Mouse (Mus musculus) midbrain, embryonic 14.5 days (tissue): ENCODE results near the gene Katnbl1. TPM values are rescaled to one million over a fixed set of nuclear protein-coding genes. Genes with fewer than 3 reads are reported as not detected.

Experiments
- ATAC-seq: fragments of 200-750 bp; cut with Nextera tagmentation; 2 replicates; pipeline ENCODE4 v1.8.0; 2017; ENCODE audit warnings: moderate number of reproducible peaks, moderate library complexity; ENCODE audit not compliant: low FRiP score, low TSS enrichment
- DNase-seq: peaks from one replicate; pipeline ENCODE4 v3.0.0-alpha.2; 2015
- H3K27ac ChIP-seq: fragments of 300-500 bp; sonication (generic); replicated peaks from 2 replicates; pipeline ENCODE4 v1.5.1; 2014; ENCODE audit warnings: mild to moderate bottlenecking, low read depth, low read length, moderate library complexity
- H3K27me3 ChIP-seq: fragments of 300-500 bp; sonication (generic); 2 replicates; pipeline ENCODE4 v1.6.1; 2014; ENCODE audit warnings: low read length, control low read depth, mixed read lengths; ENCODE audit not compliant: control insufficient read depth, insufficient read depth
- H3K36me3 ChIP-seq: fragments of 300-500 bp; sonication (generic); 2 replicates; pipeline ENCODE4 v1.6.1; 2014; ENCODE audit warnings: low read length, control low read depth; ENCODE audit not compliant: control insufficient read depth, insufficient read depth
- H3K4me1 ChIP-seq: fragments of 300-500 bp; sonication (generic); 2 replicates; pipeline ENCODE4 v1.6.1; 2014; ENCODE audit warnings: mild to moderate bottlenecking, antibody characterized with exemption, low read length, control low read depth; ENCODE audit not compliant: control insufficient read depth, insufficient read depth
- H3K4me2 ChIP-seq: fragments of 300-500 bp; sonication (generic); 2 replicates; pipeline ENCODE4 v1.6.1; 2014; ENCODE audit warnings: mild to moderate bottlenecking, low read length, moderate library complexity
- H3K4me3 ChIP-seq: fragments of 300-500 bp; sonication (generic); replicated peaks from 2 replicates; pipeline ENCODE4 v1.5.1; 2014; ENCODE audit warnings: low read depth, low read length
- H3K9ac ChIP-seq: fragments of 300-500 bp; sonication (generic); replicated peaks from 2 replicates; pipeline ENCODE4 v1.6.1; 2014; ENCODE audit warnings: mild to moderate bottlenecking, low read length, moderate library complexity
- H3K9me3 ChIP-seq: fragments of 300-500 bp; sonication (generic); 2 replicates; pipeline ENCODE4 v1.6.1; 2016; ENCODE audit warnings: low read length, control low read depth, mixed read lengths; ENCODE audit not compliant: control insufficient read depth
- WGBS: fragments of 180-500 bp; shearing (Covaris S2); extraction: QIAGEN DNeasy Blood & Tissue Kit; methylation state at CpG from one replicate; pipeline ENCODE4 v1.1.7; 2014; 5-methylcytosine and 5-hydroxymethylcytosine counted together
- polyA plus RNA-seq: library from polyadenylated mRNA; unstranded; fragments of >200 nt; fragmentation: Nextera tagmentation; extraction: Ambion mirVana; gene quantifications from 2 replicates; pipeline ENCODE4 v1.2.1, GENCODE M21; 2014

Katnbl1 gene
- polyA plus RNA-seq, 1 experiment from 2014 or later = 39.0 TPM

DNA sequence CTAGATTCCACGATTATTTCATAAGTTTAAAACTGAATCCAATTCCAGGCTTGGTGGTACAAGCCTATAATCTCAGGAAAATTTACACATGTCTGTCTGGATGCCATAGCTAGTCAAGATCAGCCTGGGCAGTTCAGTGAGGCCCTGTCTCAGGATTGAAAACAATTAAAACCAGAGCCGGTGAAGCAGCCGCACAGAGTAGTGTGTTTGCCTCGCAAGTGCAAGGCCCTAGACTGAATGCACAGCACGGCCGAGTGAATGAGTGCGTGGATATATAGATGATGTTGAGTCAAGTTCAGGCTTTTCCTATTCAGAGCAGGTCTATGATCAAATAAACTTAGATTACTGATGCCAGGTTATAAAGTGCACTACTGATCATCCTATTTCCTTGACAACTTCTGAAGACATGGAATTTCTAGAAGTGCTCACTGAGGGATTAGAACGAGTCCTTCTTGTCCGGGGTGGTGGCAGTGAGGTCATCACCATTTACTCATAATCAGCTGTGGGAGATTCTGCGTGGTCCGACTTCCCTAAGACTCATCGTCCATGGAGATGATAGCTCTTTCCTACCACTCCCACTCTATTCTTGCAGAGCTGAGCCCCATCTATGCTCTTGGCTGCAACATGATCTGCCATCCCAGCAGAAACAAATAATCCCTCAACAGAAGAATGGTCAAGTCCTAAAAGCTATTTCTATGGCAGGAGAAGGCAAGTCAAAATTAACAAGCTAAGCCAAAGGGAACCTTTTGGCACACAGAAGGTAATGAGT lies 18.8 kb upstream of the Katnbl1 start:
- Histone ChIP-seq H3K9me3 (no peaks in the 10 kb centered on the region), H3K4me3 (no peak overlapping the region), H3K9ac (no peak overlapping the region), H3K27me3 (no peaks in the 10 kb centered on the region), H3K4me1 (no peaks in the 10 kb centered on the region), H3K27ac (no peak overlapping the region), H3K4me2 (no peak overlapping the region), H3K36me3 (peaks cover 87% of the 10 kb centered on the region)
- DNase-seq (no peak), ATAC-seq (no peak)
- 93% methylated on average over 12 of the region's 12 CpGs for WGBS

DNA sequence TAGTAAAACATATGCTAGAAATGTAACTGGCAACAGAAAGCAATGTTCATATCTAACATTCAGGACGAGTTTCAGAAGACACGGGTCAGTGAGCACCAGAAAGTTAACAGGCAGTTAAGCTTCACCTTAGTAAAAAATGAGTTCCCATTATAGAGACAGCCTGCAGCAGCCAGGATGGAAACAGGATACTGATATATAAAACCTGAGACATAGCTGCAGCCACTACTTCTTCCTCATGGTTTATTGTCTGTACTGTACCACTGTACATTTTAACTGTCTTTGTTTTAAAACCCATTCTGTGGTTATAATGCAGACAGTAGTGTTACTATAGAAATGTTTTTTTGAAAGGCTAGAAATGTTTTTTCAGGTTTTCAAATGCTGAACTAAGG lies 18.2 kb upstream of the Katnbl1 start:
- Histone ChIP-seq H3K27me3 (no peaks in the 10 kb centered on the region), H3K27ac (no peak overlapping the region), H3K36me3 (peaks cover 82% of the 10 kb centered on the region), H3K4me1 (no peaks in the 10 kb centered on the region), H3K4me3 (no peak overlapping the region), H3K9me3 (no peaks in the 10 kb centered on the region), H3K9ac (no peak overlapping the region), H3K4me2 (no peak overlapping the region)
- 83% methylated on average over 2 of the region's 2 CpGs for WGBS
- DNase-seq (no peak), ATAC-seq (no peak)

DNA sequence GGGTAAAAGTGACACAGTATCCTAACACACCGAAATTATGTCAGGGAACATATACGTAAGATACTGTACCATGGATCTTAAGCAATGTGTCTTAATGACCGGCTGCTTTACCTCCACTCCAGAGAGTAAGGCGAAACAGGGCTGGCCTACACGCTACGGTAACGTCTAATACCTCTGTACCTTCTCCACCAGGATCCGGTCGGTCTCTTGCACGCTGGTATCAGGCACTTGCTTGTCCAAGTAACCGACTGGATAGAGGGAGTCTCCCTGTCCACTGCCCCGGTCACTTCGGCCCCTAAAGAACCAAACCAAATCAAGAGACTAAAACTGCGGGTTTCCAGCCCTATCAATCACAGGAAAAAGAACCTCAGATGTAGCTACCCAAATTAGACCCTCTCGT lies 11.8 kb upstream of the Katnbl1 start:
- peak overlapping the region; percentile 64 for H3K9ac ChIP-seq
- ATAC-seq (0 out of 2 replicates have a peak, but pooled peaks have one; percentile 7), DNase-seq (no peak)
- H3K4me2 ChIP-seq = peak overlapping the region; percentile 83
- H3K9me3 ChIP-seq = no peaks in the 10 kb centered on the region
- peaks cover 22% of the 10 kb centered on the region for H3K36me3 ChIP-seq
- no peaks in the 10 kb centered on the region for H3K27me3 ChIP-seq
- H3K27ac ChIP-seq = no peak overlapping the region
- H3K4me1 ChIP-seq = peaks cover 12% of the 10 kb centered on the region
- H3K4me3 ChIP-seq = peak overlapping the region; percentile 61
- 25% methylated on average over 15 of the region's 15 CpGs for WGBS

DNA sequence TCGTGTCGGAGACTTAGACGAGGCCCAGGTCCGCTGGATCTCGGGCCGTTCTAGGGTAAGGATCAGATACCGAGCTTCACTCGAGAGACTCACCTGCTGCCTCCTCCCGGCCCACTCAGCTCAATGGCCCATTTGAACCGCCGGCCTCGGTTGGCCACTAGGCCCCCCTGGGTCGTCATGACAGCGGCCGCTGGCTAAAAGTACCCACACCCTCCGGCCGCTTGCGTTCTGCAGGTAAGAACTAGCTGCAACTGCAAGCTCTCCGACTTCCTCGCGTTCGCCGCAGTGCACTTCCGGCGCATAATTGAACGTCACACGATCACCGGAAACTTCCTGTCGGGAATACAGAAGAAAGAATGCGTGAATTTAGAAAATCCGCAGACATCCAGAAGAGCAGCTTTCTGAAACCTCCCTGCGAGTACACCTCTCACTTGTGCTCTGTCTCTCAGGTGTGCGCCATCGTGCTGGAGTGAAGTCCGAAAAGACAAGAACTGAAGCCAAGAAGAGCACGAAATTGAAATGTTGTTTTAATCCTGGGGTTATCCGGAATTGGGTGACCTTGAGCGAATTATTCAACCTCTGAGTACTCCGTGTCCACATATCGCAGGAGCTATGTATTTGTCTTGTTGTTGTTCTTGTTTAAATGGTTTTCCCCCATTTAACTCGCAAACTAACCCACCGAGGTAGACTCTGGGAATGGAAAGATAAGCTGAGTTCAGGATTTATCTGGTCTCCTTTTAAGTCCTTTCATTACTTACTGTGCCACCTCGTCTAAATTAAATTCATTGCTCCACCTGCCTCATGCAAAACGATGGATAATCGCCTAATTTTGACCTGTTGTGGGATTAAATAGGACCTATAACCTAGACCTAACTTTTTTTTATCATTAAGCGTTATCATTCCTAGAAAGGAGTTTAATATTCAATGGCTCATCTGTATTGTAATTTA lies 11.0 kb upstream of the Katnbl1 start, which contains the start of gene Emc4:
Gene Emc4, minus strand, starts transcription at position 302 of the 948 bp plus-strand sequence.
- H3K27me3 ChIP-seq = no peaks in the 10 kb centered on the region
- H3K4me2 ChIP-seq = peak within 1 kb of the TSS; percentile 83
- 2% methylated on average over 46 of the region's 46 CpGs for WGBS
- ATAC-seq (peak; percentile 89), DNase-seq (peak; percentile 97)
- peaks cover 17% of the 10 kb centered on the region for H3K36me3 ChIP-seq
- peak within 1 kb of the TSS; percentile 81 for H3K27ac ChIP-seq
- H3K4me3 ChIP-seq = peak within 1 kb of the TSS; percentile 61
- H3K9me3 ChIP-seq = no peaks in the 10 kb centered on the region
- H3K4me1 ChIP-seq = peaks cover 12% of the 10 kb centered on the region
- peak within 1 kb of the TSS; percentile 64 for H3K9ac ChIP-seq

DNA sequence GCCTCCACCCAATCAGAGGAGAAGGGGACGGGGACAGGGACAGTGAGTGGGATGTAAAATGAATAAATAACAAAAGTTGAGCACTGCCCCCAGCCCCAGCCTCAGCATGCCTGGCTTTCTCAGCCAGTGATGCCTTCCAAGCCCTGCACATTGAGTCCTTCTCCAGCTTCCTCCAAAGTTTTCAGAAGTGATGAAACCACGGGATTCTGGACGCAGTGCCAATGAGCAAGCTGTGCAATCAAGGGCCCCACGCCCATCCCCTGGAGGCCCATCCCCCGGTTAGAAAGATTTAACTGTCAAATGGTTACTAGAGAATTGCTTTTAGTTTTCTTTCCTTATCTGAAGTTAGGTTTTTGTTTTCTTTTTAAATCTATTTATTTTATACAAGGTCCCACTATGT lies 9.1 kb upstream of the Katnbl1 start:
- Histone ChIP-seq H3K4me1 (peaks cover 12% of the 10 kb centered on the region), H3K9ac (no peak overlapping the region), H3K27ac (no peak overlapping the region), H3K27me3 (no peaks in the 10 kb centered on the region), H3K4me2 (no peak overlapping the region), H3K4me3 (no peak overlapping the region), H3K9me3 (no peaks in the 10 kb centered on the region), H3K36me3 (no peaks in the 10 kb centered on the region)
- 72% methylated on average over 5 of the region's 5 CpGs for WGBS
- ATAC-seq = no peak
- no peak for DNase-seq

DNA sequence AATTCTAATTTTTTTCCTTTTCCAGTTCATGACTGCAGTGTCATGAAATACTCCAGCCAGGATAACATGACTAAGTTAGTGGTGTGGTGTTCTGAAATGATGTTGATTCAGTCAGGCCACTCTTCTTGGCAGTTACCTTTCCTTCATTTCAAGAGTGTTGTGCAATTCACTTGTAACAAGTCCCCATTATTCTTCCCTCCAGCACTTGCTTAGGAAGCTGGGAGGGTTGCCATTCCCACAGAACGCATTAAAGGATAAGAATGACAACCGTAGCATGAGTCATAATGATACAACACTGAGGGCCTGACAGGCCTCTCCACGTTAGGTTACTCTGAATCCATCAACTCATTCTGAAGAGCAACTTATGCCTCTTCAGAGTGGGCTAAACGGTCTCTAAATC lies 5.9 kb upstream of the Katnbl1 start:
- H3K4me3 ChIP-seq = no peak overlapping the region
- 35% methylated on average over 4 of the region's 4 CpGs for WGBS
- no peak overlapping the region for H3K9ac ChIP-seq
- no peak overlapping the region for H3K27ac ChIP-seq
- H3K4me2 ChIP-seq = no peak overlapping the region
- ATAC-seq (no peak), DNase-seq (no peak)
- no peaks in the 10 kb centered on the region for H3K27me3 ChIP-seq
- H3K36me3 ChIP-seq = no peaks in the 10 kb centered on the region
- H3K4me1 ChIP-seq = 0 out of 2 replicates have a peak, but pooled peaks cover 3% of the 10 kb centered on the region
- no peaks in the 10 kb centered on the region for H3K9me3 ChIP-seq

DNA sequence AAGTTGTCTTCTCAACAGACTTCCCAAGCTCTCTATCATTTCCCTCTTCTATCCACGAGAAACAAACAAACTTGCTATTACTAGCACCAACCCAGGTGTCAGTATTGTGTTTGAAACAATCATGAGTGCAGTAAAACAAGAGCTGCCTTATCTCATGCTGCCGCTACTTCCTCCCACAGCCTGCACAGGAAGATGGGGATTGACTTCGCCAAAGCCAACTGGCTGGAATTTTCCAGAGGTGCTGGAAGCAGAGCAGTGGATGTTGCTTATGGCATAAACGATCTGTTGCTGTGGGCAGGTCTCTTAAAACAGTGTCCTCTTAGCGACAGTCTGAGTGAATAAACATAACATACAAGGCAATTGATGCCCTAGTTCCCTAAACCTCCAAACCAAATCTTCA lies 4.4 kb upstream of the Katnbl1 start:
- H3K9me3 ChIP-seq = no peaks in the 10 kb centered on the region
- H3K36me3 ChIP-seq = no peaks in the 10 kb centered on the region
- H3K27ac ChIP-seq = no peak overlapping the region
- no peaks in the 10 kb centered on the region for H3K4me1 ChIP-seq
- DNase-seq (no peak), ATAC-seq (no peak)
- H3K27me3 ChIP-seq = no peaks in the 10 kb centered on the region
- WGBS = 70% methylated on average over 5 of the region's 5 CpGs
- no peak overlapping the region for H3K9ac ChIP-seq
- no peak overlapping the region for H3K4me3 ChIP-seq
- no peak overlapping the region for H3K4me2 ChIP-seq

DNA sequence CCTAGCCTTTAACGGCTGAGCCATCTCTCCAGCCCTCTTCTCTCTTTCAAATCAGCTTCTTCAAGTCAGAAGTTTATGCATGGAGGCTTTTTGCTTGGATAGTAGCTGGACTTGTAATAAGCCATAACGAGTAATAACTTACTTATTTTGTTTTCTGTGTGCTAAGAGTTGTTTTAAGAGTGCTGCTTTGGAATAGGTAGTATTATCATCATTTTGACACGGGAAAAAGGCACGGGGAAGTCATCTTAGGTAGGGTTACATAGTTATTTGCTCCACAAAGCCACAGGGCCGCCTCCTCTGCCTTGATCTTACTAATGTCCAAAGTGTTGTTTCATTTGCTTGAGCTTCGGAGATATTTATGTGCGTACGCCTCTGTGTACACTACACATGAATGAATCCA lies 1.1 kb downstream of the Katnbl1 start:
- no peak overlapping the region for H3K27ac ChIP-seq
- DNase-seq (peak; percentile 1), ATAC-seq (no peak)
- 56% methylated on average over 8 of the region's 8 CpGs for WGBS
- peak overlapping the region; percentile 74 for H3K4me2 ChIP-seq
- H3K27me3 ChIP-seq = no peaks in the 10 kb centered on the region
- H3K36me3 ChIP-seq = no peaks in the 10 kb centered on the region
- peaks cover 15% of the 10 kb centered on the region for H3K4me1 ChIP-seq
- H3K9ac ChIP-seq = peak overlapping the region; percentile 93
- H3K4me3 ChIP-seq = peak overlapping the region; percentile 94
- no peaks in the 10 kb centered on the region for H3K9me3 ChIP-seq
